Mouse (Mus musculus) CD4-positive helper T cell, adult 2 months (primary cell): ENCODE results near the gene Mup21.
"Not testable (repeated sequence)": the region's sequence is repeated elsewhere in the genome, so short reads cannot be mapped to it uniquely, and the experiment has no call there.

Experiments
- DNase-seq: peaks from one replicate; pipeline ENCODE4 v3.0.0-alpha.2; 2012; ENCODE audit warnings: low read depth, missing footprints, low spot score

Gene Mup21

GRCm38 (mm10) chr4:62150811-62151210 is at the start of gene Mup21:
Gene Mup21 (minus strand): TSS chr4:62150863.
- DNase-seq, result no peak

GRCm38 (mm10) chr4:62199923-62200529 is 49.4 kb upstream of the Mup21 start:
- no peak for DNase-seq

DNA sequence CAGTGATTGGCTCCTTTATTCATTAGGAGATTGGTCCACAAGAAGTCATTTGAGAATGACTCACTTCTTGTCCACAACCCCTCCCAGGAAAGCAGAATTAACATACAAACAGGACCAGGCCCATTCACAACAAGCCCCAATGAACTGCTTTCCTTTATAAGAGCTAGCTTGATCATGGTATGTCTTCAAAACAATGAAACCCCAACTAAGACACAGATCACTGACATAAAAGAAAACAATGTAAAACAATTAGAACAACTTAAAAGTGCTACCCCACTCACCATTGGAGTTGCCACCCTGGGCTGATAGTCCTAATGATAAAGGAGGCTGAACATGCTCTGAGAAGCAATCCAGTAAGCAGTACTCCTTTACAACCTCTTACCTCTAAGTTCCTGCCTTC is 38.1 kb upstream of the Mup21 start:
- no peak for DNase-seq

- no peak for DNase-seq
Observed at GRCm38 (mm10) chr4:62177282-62177681, 26.6 kb upstream of the Mup21 start.

DNA sequence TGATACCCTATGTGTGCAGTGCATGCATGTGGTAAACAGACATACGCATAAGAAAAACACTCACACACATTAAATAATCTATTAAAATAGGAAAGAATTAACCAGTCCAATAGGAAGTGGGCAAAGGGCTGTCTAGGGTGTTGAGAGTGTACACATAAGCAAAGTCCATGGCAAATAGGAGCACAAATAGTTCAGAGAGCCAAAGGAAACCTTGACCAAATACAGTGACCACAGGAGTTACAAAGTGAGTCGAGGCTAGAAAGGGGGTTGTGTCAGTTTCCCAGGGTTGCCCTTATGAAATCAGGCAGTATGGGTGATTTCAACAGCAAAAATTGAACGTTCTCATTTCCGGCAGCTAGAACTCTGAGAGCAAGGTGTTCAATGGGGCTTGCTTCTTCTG is 23.8 kb upstream of the Mup21 start:
- DNase-seq, result no peak

- DNase-seq, result not testable (repeated sequence)
Observed at GRCm38 (mm10) chr4:62167636-62168035, 17.0 kb upstream of the Mup21 start.

DNA sequence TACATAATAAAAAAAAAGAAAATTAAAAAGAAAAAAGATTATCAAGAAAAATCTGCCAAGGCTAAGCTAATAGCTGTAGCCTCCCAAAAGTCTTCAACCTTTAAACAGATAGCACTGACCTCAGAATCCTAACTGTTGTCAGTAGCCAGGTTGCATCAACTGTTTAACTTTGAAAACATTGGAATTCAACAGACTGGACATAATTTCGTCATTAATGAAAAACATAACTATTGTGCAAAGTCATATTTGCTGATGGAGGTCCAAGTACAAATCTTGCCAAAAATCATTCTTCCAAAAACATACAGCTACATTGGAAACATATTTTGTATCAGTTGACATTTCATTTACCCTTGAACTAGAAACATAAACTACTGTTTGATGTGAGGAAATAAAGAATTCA is 7.7 kb upstream of the Mup21 start:
- no peak for DNase-seq

DNA sequence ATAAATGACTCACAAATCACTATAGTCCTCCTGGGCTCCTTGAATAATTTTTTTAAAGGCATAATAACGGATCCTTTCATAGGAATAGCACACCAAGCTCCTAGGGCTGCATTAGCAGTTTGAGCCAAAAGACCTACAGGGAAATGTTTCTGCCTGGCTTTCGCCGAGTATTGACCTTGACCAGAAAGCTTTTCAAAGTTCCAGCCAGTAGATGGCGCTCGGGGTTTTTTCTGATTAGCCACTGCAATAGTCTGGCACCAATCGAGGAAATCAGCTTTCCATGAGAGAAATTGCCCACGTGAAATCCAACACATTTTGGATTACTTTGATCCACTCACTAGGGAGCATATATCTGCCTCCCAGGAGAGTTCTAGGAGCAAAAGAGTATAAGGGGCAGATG is 17.0 kb downstream of the Mup21 start:
- no peak for DNase-seq

DNA sequence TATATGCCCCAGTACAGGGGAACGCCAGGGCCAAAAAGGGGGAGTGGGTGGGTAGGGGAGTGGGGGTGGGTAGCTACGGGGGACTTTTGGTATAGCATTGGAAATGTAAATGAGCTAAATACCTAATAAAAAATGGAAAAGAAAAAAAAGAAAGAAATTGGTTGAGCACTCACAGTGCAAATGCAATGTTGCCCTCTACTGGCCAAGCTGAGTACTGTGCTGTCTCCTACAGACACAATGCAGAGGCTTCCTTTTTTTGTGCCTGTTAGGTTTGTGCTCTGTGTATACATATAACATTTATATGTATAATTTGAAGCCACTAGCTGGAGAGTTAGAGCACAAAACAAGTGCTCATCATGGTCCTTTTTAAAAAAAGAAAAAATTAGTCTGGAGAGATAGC is 47.3 kb downstream of the Mup21 start:
- not testable (repeated sequence) for DNase-seq
